Mouse (Mus musculus) liver, postnatal 0 days (tissue): ENCODE measurements around the gene Capzb. TPM values are rescaled to one million over a fixed set of nuclear protein-coding genes. Genes with fewer than 3 reads are reported as not detected.

Source experiments
- ATAC-seq: fragments of 200-750 bp; cut with Nextera tagmentation; 2 replicates; pipeline ENCODE4 v1.8.0; 2017; ENCODE audit warnings: mild to moderate bottlenecking, moderate library complexity
- DNase-seq: peaks from one replicate; pipeline ENCODE4 v3.0.0-alpha.2; 2016
- H3K27ac ChIP-seq: fragments of 300-500 bp; sonication (generic); 2 replicates; pipeline ENCODE4 v1.5.1; 2014; ENCODE audit warnings: antibody characterized with exemption, moderate library complexity, mild to moderate bottlenecking, low read depth
- H3K27me3 ChIP-seq: fragments of 300-500 bp; sonication (generic); 2 replicates; pipeline ENCODE4 v1.6.1; 2014; ENCODE audit warnings: low read length, control low read depth, mixed read lengths; ENCODE audit not compliant: insufficient read depth
- H3K36me3 ChIP-seq: fragments of 300-500 bp; sonication (generic); replicated peaks from 2 replicates; pipeline ENCODE4 v1.6.1; 2014; ENCODE audit warnings: mild to moderate bottlenecking, control low read depth, low read length, moderate library complexity, mixed read lengths; ENCODE audit not compliant: insufficient read depth
- H3K4me1 ChIP-seq: fragments of 300-500 bp; sonication (generic); 2 replicates; pipeline ENCODE4 v1.6.1; 2014; ENCODE audit warnings: antibody characterized with exemption, mild to moderate bottlenecking, control low read depth; ENCODE audit not compliant: insufficient read depth
- H3K4me2 ChIP-seq: fragments of 300-500 bp; sonication (generic); 2 replicates; pipeline ENCODE4 v1.6.1; 2014; ENCODE audit warnings: low read depth, mild to moderate bottlenecking, low read length, moderate library complexity, mixed read lengths
- H3K4me3 ChIP-seq: fragments of 300-500 bp; sonication (generic); 2 replicates; pipeline ENCODE4 v1.5.1; 2014; ENCODE audit warnings: low read depth, low read length
- H3K9ac ChIP-seq: fragments of 300-500 bp; sonication (generic); replicated peaks from 2 replicates; pipeline ENCODE4 v1.6.1; 2014; ENCODE audit warnings: mild to moderate bottlenecking, moderate library complexity
- H3K9me3 ChIP-seq: fragments of 300-500 bp; sonication (generic); 2 replicates; pipeline ENCODE4 v1.6.1; 2016; ENCODE audit warnings: mild to moderate bottlenecking, control low read depth, low read length, mixed read lengths
- CTCF ChIP-seq: sonication (generic); IDR thresholded peaks from 2 replicates; pipeline ENCODE4 v1.5.1; 2016; ENCODE audit warnings: antibody characterized with exemption, low read depth
- EP300 ChIP-seq: IDR thresholded peaks from 2 replicates; pipeline ENCODE4 v1.6.1; 2016; ENCODE audit warnings: antibody characterized with exemption, low read depth, mild to moderate bottlenecking
- WGBS: fragments of 180-500 bp; shearing (Covaris S2); extraction: QIAGEN DNeasy Blood & Tissue Kit; methylation state at CpG from one replicate; pipeline ENCODE4 v1.1.7; 2014; ENCODE audit not compliant: insufficient replicate concordance; 5-methylcytosine and 5-hydroxymethylcytosine counted together
- polyA plus RNA-seq: library from polyadenylated mRNA; unstranded; fragments of >200 nt; fragmentation: Nextera tagmentation; extraction: Ambion mirVana; gene quantifications from 2 replicates; pipeline ENCODE4 v1.2.1, GENCODE M21; 2015

The Capzb gene
- polyA plus RNA-seq, 1 experiment from 2014 or later = 143 TPM

- TF ChIP-seq EP300 = no peak
- TF ChIP-seq CTCF = peak; percentile 36
- 53% methylated on average over 17 of the region's 17 CpGs for WGBS
- Histone ChIP-seq H3K27me3 (no peaks in the 10 kb centered on the region), H3K4me3 (no peak overlapping the region), H3K27ac (peak overlapping the region; percentile 39; the same call in 1 of the 2 replicates), H3K4me2 (peak overlapping the region; percentile 26; the same call in 1 of the 2 replicates), H3K4me1 (peaks cover 28% of the 10 kb centered on the region), H3K9me3 (no peaks in the 10 kb centered on the region), H3K36me3 (peaks cover 2% of the 10 kb centered on the region; the same call in 1 of the 2 replicates), H3K9ac (no peak overlapping the region; the same call in 1 of the 2 replicates)
- ATAC-seq = peak; percentile 35; the same call in 1 of the 2 replicates
- no peak for DNase-seq
Observed at GRCm38 (mm10) chr4:139211975-139212831, 19.5 kb downstream of the Capzb start.

DNA sequence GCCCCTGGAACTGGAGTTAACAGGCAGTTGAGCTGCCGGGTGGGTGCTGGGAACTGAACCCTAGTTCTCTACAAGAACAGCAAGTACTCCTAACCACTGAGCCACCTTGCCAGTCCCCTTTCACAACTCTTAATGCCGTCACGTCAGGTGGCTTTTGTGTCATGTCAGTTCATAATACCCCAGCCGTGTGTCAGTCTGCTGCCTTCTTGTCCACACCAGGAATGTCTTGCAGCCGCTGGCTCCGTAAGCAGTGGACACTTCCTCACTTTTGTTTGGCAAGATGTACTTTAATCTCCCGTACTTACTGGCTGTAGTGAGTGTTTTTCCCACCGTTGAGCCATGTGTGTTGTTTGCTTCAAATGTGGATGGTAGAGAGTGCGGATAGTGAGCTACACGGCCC is 20.4 kb downstream of the Capzb start:
- peaks cover 2% of the 10 kb centered on the region; the same call in 1 of the 2 replicates for H3K36me3 ChIP-seq
- no peaks in the 10 kb centered on the region for H3K9me3 ChIP-seq
- no peak overlapping the region for H3K4me3 ChIP-seq
- no peak overlapping the region for H3K4me2 ChIP-seq
- DNase-seq = no peak
- TF ChIP-seq EP300 = no peak
- TF ChIP-seq CTCF = no peak
- H3K27me3 ChIP-seq = no peaks in the 10 kb centered on the region
- no peak overlapping the region for H3K27ac ChIP-seq
- peaks cover 21% of the 10 kb centered on the region for H3K4me1 ChIP-seq
- WGBS = 75% methylated on average over 10 of the region's 10 CpGs
- no peak overlapping the region for H3K9ac ChIP-seq
- ATAC-seq = no peak

GRCm38 (mm10) chr4:139213935-139214371 is 21.3 kb downstream of the Capzb start:
- H3K36me3 ChIP-seq = peaks cover 2% of the 10 kb centered on the region; the same call in 1 of the 2 replicates
- no peak for DNase-seq
- no peak overlapping the region for H3K9ac ChIP-seq
- no peak overlapping the region for H3K27ac ChIP-seq
- WGBS = 54% methylated on average over 11 of the region's 11 CpGs
- H3K4me1 ChIP-seq = peaks cover 12% of the 10 kb centered on the region
- H3K4me3 ChIP-seq = no peak overlapping the region
- H3K9me3 ChIP-seq = no peaks in the 10 kb centered on the region
- no peak overlapping the region for H3K4me2 ChIP-seq
- TF ChIP-seq CTCF (no peak), EP300 (no peak)
- ATAC-seq = peak; percentile 11; the same call in 1 of the 2 replicates
- no peaks in the 10 kb centered on the region for H3K27me3 ChIP-seq

DNA sequence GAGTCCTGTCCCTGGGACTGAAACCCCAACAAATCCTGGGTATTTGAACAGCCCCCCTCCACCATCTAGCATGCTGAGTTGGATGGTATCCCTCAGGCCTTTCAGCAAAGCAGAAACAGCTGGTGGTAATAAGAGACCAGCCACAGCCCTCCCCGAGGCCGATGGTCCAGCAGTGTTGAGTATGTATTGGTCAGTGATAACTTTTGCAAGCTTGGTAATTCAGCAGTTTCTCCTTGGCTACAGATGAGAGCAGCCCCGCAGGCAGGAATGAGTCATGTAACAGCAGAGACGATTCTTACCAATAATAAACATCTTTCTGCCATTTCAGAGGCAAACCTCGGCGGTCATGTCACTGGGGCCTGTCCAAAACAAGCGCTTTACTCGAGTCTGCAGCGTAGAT is 23.9 kb downstream of the Capzb start:
- Histone ChIP-seq H3K27ac (no peak overlapping the region), H3K9ac (no peak overlapping the region), H3K36me3 (peaks cover 2% of the 10 kb centered on the region; the same call in 1 of the 2 replicates), H3K4me3 (no peak overlapping the region), H3K4me2 (no peak overlapping the region), H3K27me3 (no peaks in the 10 kb centered on the region), H3K4me1 (peaks cover 4% of the 10 kb centered on the region), H3K9me3 (no peaks in the 10 kb centered on the region)
- ATAC-seq = no peak
- 80% methylated on average over 9 of the region's 9 CpGs for WGBS
- no peak for DNase-seq
- TF ChIP-seq CTCF = no peak
- TF ChIP-seq EP300 = no peak

- peaks cover 2% of the 10 kb centered on the region; the same call in 1 of the 2 replicates for H3K36me3 ChIP-seq
- H3K27ac ChIP-seq = no peak overlapping the region
- H3K9me3 ChIP-seq = no peaks in the 10 kb centered on the region
- H3K4me2 ChIP-seq = no peak overlapping the region
- TF ChIP-seq CTCF (no peak), EP300 (no peak)
- H3K4me3 ChIP-seq = no peak overlapping the region
- WGBS = 54% methylated on average over 3 of the region's 3 CpGs
- H3K27me3 ChIP-seq = no peaks in the 10 kb centered on the region
- no peak for DNase-seq
- no peaks in the 10 kb centered on the region; the same call in 1 of the 2 replicates for H3K4me1 ChIP-seq
- no peak overlapping the region for H3K9ac ChIP-seq
- no peak for ATAC-seq
Observed at GRCm38 (mm10) chr4:139218539-139218938, 25.8 kb downstream of the Capzb start.

- WGBS = 80% methylated on average over 4 of the region's 4 CpGs
- Histone ChIP-seq H3K4me1 (no peaks in the 10 kb centered on the region), H3K9ac (no peak overlapping the region), H3K27me3 (no peaks in the 10 kb centered on the region), H3K4me3 (no peak overlapping the region), H3K9me3 (no peaks in the 10 kb centered on the region), H3K27ac (no peak overlapping the region), H3K4me2 (no peak overlapping the region), H3K36me3 (peaks cover 2% of the 10 kb centered on the region; the same call in 1 of the 2 replicates)
- DNase-seq (no peak), ATAC-seq (no peak)
- TF ChIP-seq EP300 = no peak
- no peak for TF ChIP-seq CTCF
Observed at GRCm38 (mm10) chr4:139219656-139220055, 27.0 kb downstream of the Capzb start.
